Mouse (Mus musculus) hindbrain, postnatal 0 days (tissue): ENCODE data around the gene Zfp57. TPM values are rescaled to one million over a fixed set of nuclear protein-coding genes. Genes with fewer than 3 reads are reported as not detected.

Source experiments
- ATAC-seq: fragments of 200-750 bp; cut with Nextera tagmentation; 2 replicates; pipeline ENCODE4 v1.8.0; 2017; ENCODE audit warnings: mild to moderate bottlenecking, moderate TSS enrichment, moderate library complexity
- DNase-seq: peaks from one replicate; pipeline ENCODE4 v3.0.0-alpha.2; 2015; ENCODE audit warnings: low spot score
- H3K27ac ChIP-seq: fragments of 300-500 bp; sonication (generic); 2 replicates; pipeline ENCODE4 v1.5.1; 2014; ENCODE audit warnings: mild to moderate bottlenecking
- H3K27me3 ChIP-seq: fragments of 300-500 bp; sonication (generic); 2 replicates; pipeline ENCODE4 v1.6.1; 2014; ENCODE audit warnings: low read length, mixed read lengths; ENCODE audit not compliant: insufficient read depth
- H3K36me3 ChIP-seq: fragments of 300-500 bp; sonication (generic); 2 replicates; pipeline ENCODE4 v1.6.1; 2014; ENCODE audit warnings: low read length, mixed read lengths; ENCODE audit not compliant: insufficient read depth
- H3K4me1 ChIP-seq: fragments of 300-500 bp; sonication (generic); 2 replicates; pipeline ENCODE4 v1.6.1; 2014; ENCODE audit warnings: antibody characterized with exemption, low read length, mixed read lengths; ENCODE audit not compliant: insufficient read depth
- H3K4me2 ChIP-seq: fragments of 300-500 bp; sonication (generic); 2 replicates; pipeline ENCODE4 v1.6.1; 2014; ENCODE audit warnings: low read depth, mild to moderate bottlenecking, low read length, moderate library complexity, mixed read lengths
- H3K4me3 ChIP-seq: fragments of 300-500 bp; sonication (generic); 2 replicates; pipeline ENCODE4 v1.5.1; 2014; ENCODE audit warnings: low read length
- H3K9ac ChIP-seq: fragments of 300-500 bp; sonication (generic); replicated peaks from 2 replicates; pipeline ENCODE4 v1.6.1; 2014; ENCODE audit warnings: mild to moderate bottlenecking, low read length, moderate library complexity, mixed read lengths
- H3K9me3 ChIP-seq: fragments of 300-500 bp; sonication (generic); 2 replicates; pipeline ENCODE4 v1.6.1; 2016; ENCODE audit warnings: low read length, mixed read lengths
- CTCF ChIP-seq: IDR thresholded peaks from 2 replicates; pipeline ENCODE4 v1.5.1; 2016; ENCODE audit warnings: antibody characterized with exemption, control low read depth, low read depth
- WGBS: fragments of 180-500 bp; shearing (Covaris S2); extraction: QIAGEN DNeasy Blood & Tissue Kit; methylation state at CpG from one replicate; pipeline ENCODE4 v1.1.7; 2014; 5-methylcytosine and 5-hydroxymethylcytosine counted together
- polyA plus RNA-seq: library from polyadenylated mRNA; unstranded; fragments of >200 nt; fragmentation: Nextera tagmentation; extraction: Ambion mirVana; gene quantifications from 2 replicates; pipeline ENCODE4 v1.2.1, GENCODE M21; 2015
- total RNA-seq: library from RNA; depleted of rRNA; stranded (reverse); fragments of >200 nt; gene quantifications from 2 replicates; pipeline ENCODE4 v1.2.3, GENCODE M21; 2014

Gene Zfp57
- total and polyA plus RNA-seq, 2 experiments from 2014 or later, result 118 TPM

GRCm38 (mm10) chr17:37022628-37023576 is 21.9 kb downstream of the Zfp57 start, which contains the start of gene Mog:
Gene Mog, minus strand, starts transcription at chr17:37023398.
- Histone ChIP-seq H3K4me3 (no peak within 1 kb of the TSS), H3K9ac (no peak within 1 kb of the TSS), H3K27me3 (no peaks in the 10 kb centered on the region), H3K9me3 (no peaks in the 10 kb centered on the region), H3K27ac (no peak within 1 kb of the TSS), H3K4me2 (no peak within 1 kb of the TSS), H3K36me3 (no peaks in the 10 kb centered on the region), H3K4me1 (no peaks in the 10 kb centered on the region)
- DNase-seq, result no peak
- TF ChIP-seq CTCF, result no peak
- no peak for ATAC-seq
- WGBS, result 62% methylated on average over 9 of the region's 9 CpGs

GRCm38 (mm10) chr17:37026425-37026824 is 25.5 kb downstream of the Zfp57 start:
- Histone ChIP-seq H3K27ac (no peak overlapping the region), H3K4me1 (0 out of 2 replicates have a peak, but pooled peaks cover 3% of the 10 kb centered on the region), H3K27me3 (no peaks in the 10 kb centered on the region), H3K9me3 (no peaks in the 10 kb centered on the region), H3K4me3 (no peak overlapping the region), H3K4me2 (no peak overlapping the region), H3K9ac (no peak overlapping the region), H3K36me3 (no peaks in the 10 kb centered on the region)
- DNase-seq (no peak), ATAC-seq (no peak)
- no peak for TF ChIP-seq CTCF
- 68% methylated on average over 2 of the region's 2 CpGs for WGBS

GRCm38 (mm10) chr17:37027486-37027885 is 26.5 kb downstream of the Zfp57 start:
- Histone ChIP-seq H3K36me3 (no peaks in the 10 kb centered on the region), H3K4me1 (0 out of 2 replicates have a peak, but pooled peaks cover 3% of the 10 kb centered on the region), H3K4me2 (no peak overlapping the region), H3K9ac (no peak overlapping the region), H3K27me3 (no peaks in the 10 kb centered on the region), H3K9me3 (no peaks in the 10 kb centered on the region), H3K27ac (peak overlapping the region; percentile 95; the same call in 1 of the 2 replicates), H3K4me3 (no peak overlapping the region)
- no peak for TF ChIP-seq CTCF
- 98% methylated on average over 4 of the region's 4 CpGs for WGBS
- DNase-seq, result no peak
- no peak for ATAC-seq

GRCm38 (mm10) chr17:37028212-37028611 is 27.2 kb downstream of the Zfp57 start:
- WGBS, result 4% methylated on average over 10 of the region's 10 CpGs
- Histone ChIP-seq H3K4me1 (0 out of 2 replicates have a peak, but pooled peaks cover 3% of the 10 kb centered on the region), H3K27ac (peak overlapping the region; percentile 95), H3K4me2 (peak overlapping the region; percentile 51), H3K9me3 (no peaks in the 10 kb centered on the region), H3K9ac (peak overlapping the region; percentile 50), H3K36me3 (no peaks in the 10 kb centered on the region), H3K27me3 (no peaks in the 10 kb centered on the region), H3K4me3 (peak overlapping the region; percentile 41)
- DNase-seq (peak; percentile 24), ATAC-seq (peak; percentile 31)
- no peak for TF ChIP-seq CTCF

- H3K27me3 ChIP-seq, result no peaks in the 10 kb centered on the region
- ATAC-seq, result peak; percentile 99
- H3K9me3 ChIP-seq, result no peaks in the 10 kb centered on the region
- H3K4me3 ChIP-seq, result peak overlapping the region; percentile 41
- peak; percentile 99 for DNase-seq
- TF ChIP-seq CTCF, result no peak
- no peaks in the 10 kb centered on the region for H3K36me3 ChIP-seq
- peak overlapping the region; percentile 51 for H3K4me2 ChIP-seq
- 0 out of 2 replicates have a peak, but pooled peaks cover 3% of the 10 kb centered on the region for H3K4me1 ChIP-seq
- peak overlapping the region; percentile 50 for H3K9ac ChIP-seq
- 0% methylated on average over 14 of the region's 14 CpGs for WGBS
- peak overlapping the region; percentile 95 for H3K27ac ChIP-seq
Observed at GRCm38 (mm10) chr17:37028683-37029120, 27.7 kb downstream of the Zfp57 start.

GRCm38 (mm10) chr17:37029162-37029561 is 28.2 kb downstream of the Zfp57 start:
- H3K27me3 ChIP-seq, result no peaks in the 10 kb centered on the region
- H3K4me2 ChIP-seq, result peak overlapping the region; percentile 51
- peak overlapping the region; percentile 41 for H3K4me3 ChIP-seq
- H3K27ac ChIP-seq, result peak overlapping the region; percentile 95
- WGBS, result 68% methylated on average over 8 of the region's 8 CpGs
- ATAC-seq (peak; percentile 8; the same call in 1 of the 2 replicates), DNase-seq (no peak)
- H3K36me3 ChIP-seq, result no peaks in the 10 kb centered on the region
- TF ChIP-seq CTCF, result no peak
- peak overlapping the region; percentile 50 for H3K9ac ChIP-seq
- H3K9me3 ChIP-seq, result no peaks in the 10 kb centered on the region
- H3K4me1 ChIP-seq, result 0 out of 2 replicates have a peak, but pooled peaks cover 3% of the 10 kb centered on the region
